Mouse (Mus musculus) C2C12 (cell line): ENCODE results near the gene Tmem82.

ENCODE experiments used
- CTCF ChIP-seq: IDR thresholded peaks from one replicate; pipeline ENCODE4 v1.5.1; 2011; ENCODE audit not compliant: control insufficient read depth, insufficient read depth, insufficient read length
- MAX ChIP-seq: IDR thresholded peaks from one replicate; pipeline ENCODE4 v1.6.1; 2011; ENCODE audit warnings: mild to moderate bottlenecking, control low read depth
- USF1 ChIP-seq: IDR thresholded peaks from one replicate; pipeline ENCODE4 v1.6.1; 2011; ENCODE audit warnings: low read depth, mild to moderate bottlenecking, control low read depth, moderate library complexity

DNA sequence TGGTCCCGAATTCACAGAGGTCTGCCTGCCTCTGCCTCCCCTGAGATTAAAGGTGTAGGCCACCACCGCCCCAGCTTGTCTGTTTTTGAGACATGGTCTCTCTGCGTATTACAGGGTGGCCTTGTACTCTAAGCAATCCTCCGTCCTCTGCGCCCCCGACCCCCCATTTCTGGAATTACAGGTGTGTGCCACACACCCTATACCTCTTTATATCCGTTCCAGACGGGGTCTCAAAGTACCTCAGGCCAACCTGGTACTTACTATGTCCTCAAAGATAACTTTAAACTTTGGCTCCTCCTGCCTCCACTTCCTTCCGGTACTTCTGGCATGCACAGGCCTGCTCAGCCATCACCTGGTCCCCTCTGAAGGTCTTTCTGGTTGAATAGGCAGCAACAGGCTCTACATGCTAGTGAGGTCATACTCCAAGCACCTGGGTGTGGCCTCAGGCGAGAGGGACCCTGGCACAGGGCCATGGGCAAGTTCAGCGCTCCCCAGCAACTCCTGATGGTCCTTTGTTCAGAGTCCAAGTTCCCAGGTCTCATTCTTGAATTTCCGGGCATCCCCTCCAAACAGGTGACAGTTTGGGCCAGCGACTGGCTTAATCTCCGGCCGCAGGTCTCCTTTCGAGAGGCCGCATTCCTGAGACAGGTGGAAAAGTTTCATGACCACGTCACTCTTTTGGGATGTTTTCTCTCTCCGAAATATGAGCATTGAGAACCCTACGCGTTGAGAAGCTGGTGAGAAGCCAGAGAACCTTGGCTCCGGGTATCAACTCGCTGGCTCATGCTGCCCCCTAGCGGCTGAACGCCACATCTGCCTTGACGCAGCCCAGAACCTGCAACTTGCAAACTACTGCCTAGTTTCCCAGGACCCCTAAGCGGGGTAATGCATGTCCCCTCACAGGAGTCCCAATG, 43.4 kb downstream of the Tmem82 start:
- TF ChIP-seq MAX (no peak), CTCF (peak; percentile 72), USF1 (no peak)
